Mouse (Mus musculus) liver, postnatal 0 days (tissue): Measurements from ENCODE around the gene Rgs6. TPM values are rescaled to one million over a fixed set of nuclear protein-coding genes. Genes with fewer than 3 reads are reported as not detected.

ENCODE experiments used
- ATAC-seq: fragments of 200-750 bp; cut with Nextera tagmentation; 2 replicates; pipeline ENCODE4 v1.8.0; 2017; ENCODE audit warnings: mild to moderate bottlenecking, moderate library complexity
- DNase-seq: peaks from one replicate; pipeline ENCODE4 v3.0.0-alpha.2; 2016
- H3K27ac ChIP-seq: fragments of 300-500 bp; sonication (generic); 2 replicates; pipeline ENCODE4 v1.5.1; 2014; ENCODE audit warnings: antibody characterized with exemption, moderate library complexity, mild to moderate bottlenecking, low read depth
- H3K27me3 ChIP-seq: fragments of 300-500 bp; sonication (generic); 2 replicates; pipeline ENCODE4 v1.6.1; 2014; ENCODE audit warnings: low read length, control low read depth, mixed read lengths; ENCODE audit not compliant: insufficient read depth
- H3K36me3 ChIP-seq: fragments of 300-500 bp; sonication (generic); replicated peaks from 2 replicates; pipeline ENCODE4 v1.6.1; 2014; ENCODE audit warnings: mild to moderate bottlenecking, control low read depth, low read length, moderate library complexity, mixed read lengths; ENCODE audit not compliant: insufficient read depth
- H3K4me1 ChIP-seq: fragments of 300-500 bp; sonication (generic); 2 replicates; pipeline ENCODE4 v1.6.1; 2014; ENCODE audit warnings: antibody characterized with exemption, mild to moderate bottlenecking, control low read depth; ENCODE audit not compliant: insufficient read depth
- H3K4me2 ChIP-seq: fragments of 300-500 bp; sonication (generic); 2 replicates; pipeline ENCODE4 v1.6.1; 2014; ENCODE audit warnings: low read depth, mild to moderate bottlenecking, low read length, moderate library complexity, mixed read lengths
- H3K4me3 ChIP-seq: fragments of 300-500 bp; sonication (generic); 2 replicates; pipeline ENCODE4 v1.5.1; 2014; ENCODE audit warnings: low read depth, low read length
- H3K9ac ChIP-seq: fragments of 300-500 bp; sonication (generic); replicated peaks from 2 replicates; pipeline ENCODE4 v1.6.1; 2014; ENCODE audit warnings: mild to moderate bottlenecking, moderate library complexity
- H3K9me3 ChIP-seq: fragments of 300-500 bp; sonication (generic); 2 replicates; pipeline ENCODE4 v1.6.1; 2016; ENCODE audit warnings: mild to moderate bottlenecking, control low read depth, low read length, mixed read lengths
- CTCF ChIP-seq: sonication (generic); IDR thresholded peaks from 2 replicates; pipeline ENCODE4 v1.5.1; 2016; ENCODE audit warnings: antibody characterized with exemption, low read depth
- EP300 ChIP-seq: IDR thresholded peaks from 2 replicates; pipeline ENCODE4 v1.6.1; 2016; ENCODE audit warnings: antibody characterized with exemption, low read depth, mild to moderate bottlenecking
- WGBS: fragments of 180-500 bp; shearing (Covaris S2); extraction: QIAGEN DNeasy Blood & Tissue Kit; methylation state at CpG from one replicate; pipeline ENCODE4 v1.1.7; 2014; ENCODE audit not compliant: insufficient replicate concordance; 5-methylcytosine and 5-hydroxymethylcytosine counted together
- polyA plus RNA-seq: library from polyadenylated mRNA; unstranded; fragments of >200 nt; fragmentation: Nextera tagmentation; extraction: Ambion mirVana; gene quantifications from 2 replicates; pipeline ENCODE4 v1.2.1, GENCODE M21; 2015

The Rgs6 gene
- polyA plus RNA-seq, 1 experiment from 2014 or later = 0.09 TPM

- 65% methylated on average over 5 of the region's 5 CpGs for WGBS
Measured at GRCm38 (mm10) chr12:83207481-83207880, 619.4 kb downstream of the Rgs6 start.

GRCm38 (mm10) chr12:83208011-83208410, 619.9 kb downstream of the Rgs6 start:
- H3K27ac ChIP-seq = no peak overlapping the region
- TF ChIP-seq EP300 (no peak), CTCF (no peak)
- H3K36me3 ChIP-seq = no peaks in the 10 kb centered on the region
- H3K27me3 ChIP-seq = no peaks in the 10 kb centered on the region
- no peaks in the 10 kb centered on the region for H3K9me3 ChIP-seq
- no peak overlapping the region for H3K4me2 ChIP-seq
- no peak for DNase-seq
- H3K4me1 ChIP-seq = peaks cover 11% of the 10 kb centered on the region
- WGBS = 56% methylated on average over 8 of the region's 8 CpGs
- no peak overlapping the region for H3K9ac ChIP-seq
- no peak for ATAC-seq
- no peak overlapping the region for H3K4me3 ChIP-seq

More at GRCm38 (mm10) chr12:83207481-83207880, 619.4 kb downstream of the Rgs6 start:
- no peak for ATAC-seq
- no peaks in the 10 kb centered on the region for H3K9me3 ChIP-seq
- H3K4me2 ChIP-seq = no peak overlapping the region
- no peaks in the 10 kb centered on the region for H3K36me3 ChIP-seq
- H3K27ac ChIP-seq = no peak overlapping the region
- peaks cover 11% of the 10 kb centered on the region for H3K4me1 ChIP-seq
- no peak overlapping the region for H3K9ac ChIP-seq
- DNase-seq = no peak
- H3K4me3 ChIP-seq = no peak overlapping the region
- TF ChIP-seq CTCF (no peak), EP300 (no peak)
- H3K27me3 ChIP-seq = no peaks in the 10 kb centered on the region

- TF ChIP-seq EP300 (no peak), CTCF (no peak)
- no peaks in the 10 kb centered on the region for H3K9me3 ChIP-seq
- ATAC-seq (no peak), DNase-seq (no peak)
- no peak overlapping the region for H3K27ac ChIP-seq
- H3K27me3 ChIP-seq = no peaks in the 10 kb centered on the region
- no peak overlapping the region for H3K4me2 ChIP-seq
- WGBS = 66% methylated on average over 6 of the region's 6 CpGs
- peaks cover 11% of the 10 kb centered on the region for H3K4me1 ChIP-seq
- no peaks in the 10 kb centered on the region for H3K36me3 ChIP-seq
- H3K9ac ChIP-seq = no peak overlapping the region
- H3K4me3 ChIP-seq = no peak overlapping the region
Measured at GRCm38 (mm10) chr12:83208841-83209240, 620.7 kb downstream of the Rgs6 start.

GRCm38 (mm10) chr12:83209461-83209860, 621.4 kb downstream of the Rgs6 start:
- H3K4me3 ChIP-seq = no peak overlapping the region
- H3K9ac ChIP-seq = no peak overlapping the region
- H3K4me1 ChIP-seq = peaks cover 11% of the 10 kb centered on the region
- peak; percentile 29; the same call in 1 of the 2 replicates for ATAC-seq
- H3K36me3 ChIP-seq = no peaks in the 10 kb centered on the region
- no peak overlapping the region for H3K4me2 ChIP-seq
- H3K27me3 ChIP-seq = no peaks in the 10 kb centered on the region
- TF ChIP-seq CTCF = no peak
- no peak for TF ChIP-seq EP300
- H3K9me3 ChIP-seq = no peaks in the 10 kb centered on the region
- H3K27ac ChIP-seq = no peak overlapping the region
- DNase-seq = peak; percentile 41
- 30% methylated on average over 6 of the region's 6 CpGs for WGBS

GRCm38 (mm10) chr12:83210294-83210693, 622.2 kb downstream of the Rgs6 start:
- Histone ChIP-seq H3K4me3 (no peak overlapping the region), H3K36me3 (no peaks in the 10 kb centered on the region), H3K27ac (no peak overlapping the region), H3K9ac (no peak overlapping the region), H3K4me2 (no peak overlapping the region), H3K4me1 (peaks cover 8% of the 10 kb centered on the region), H3K9me3 (no peaks in the 10 kb centered on the region), H3K27me3 (no peaks in the 10 kb centered on the region)
- TF ChIP-seq EP300 = no peak
- no peak for TF ChIP-seq CTCF
- WGBS = 60% methylated on average over 5 of the region's 5 CpGs
- ATAC-seq = no peak
- DNase-seq = no peak

- WGBS = 70% methylated on average over 3 of the region's 3 CpGs
- no peaks in the 10 kb centered on the region for H3K9me3 ChIP-seq
- no peaks in the 10 kb centered on the region for H3K36me3 ChIP-seq
- peaks cover 5% of the 10 kb centered on the region for H3K4me1 ChIP-seq
- ATAC-seq = no peak
- H3K4me3 ChIP-seq = no peak overlapping the region
- no peaks in the 10 kb centered on the region for H3K27me3 ChIP-seq
- H3K9ac ChIP-seq = no peak overlapping the region
- TF ChIP-seq EP300 (no peak), CTCF (no peak)
- no peak for DNase-seq
- no peak overlapping the region for H3K4me2 ChIP-seq
- H3K27ac ChIP-seq = no peak overlapping the region
Measured at GRCm38 (mm10) chr12:83210735-83211134, 622.6 kb downstream of the Rgs6 start.

- no peaks in the 10 kb centered on the region for H3K27me3 ChIP-seq
- H3K9ac ChIP-seq = no peak overlapping the region
- DNase-seq (no peak), ATAC-seq (no peak)
- H3K27ac ChIP-seq = no peak overlapping the region
- H3K4me3 ChIP-seq = no peak overlapping the region
- no peak overlapping the region for H3K4me2 ChIP-seq
- H3K9me3 ChIP-seq = no peaks in the 10 kb centered on the region
- 80% methylated on average over 7 of the region's 7 CpGs for WGBS
- peaks cover 2% of the 10 kb centered on the region for H3K4me1 ChIP-seq
- H3K36me3 ChIP-seq = no peaks in the 10 kb centered on the region
- TF ChIP-seq CTCF (no peak), EP300 (no peak)
Measured at GRCm38 (mm10) chr12:83211146-83211822, 623.2 kb downstream of the Rgs6 start.
